Mouse (Mus musculus): Measurements from ENCODE around the gene AC129217.1. TPM values are rescaled to one million over a fixed set of nuclear protein-coding genes. Genes with fewer than 3 reads are reported as not detected.
A peak's percentile ranks its signal among the peaks of the same experiment; 100 is the strongest.

AC129217.1 gene
- polyA plus RNA-seq, 1 experiment from 2014 or later: not detected

DNA sequence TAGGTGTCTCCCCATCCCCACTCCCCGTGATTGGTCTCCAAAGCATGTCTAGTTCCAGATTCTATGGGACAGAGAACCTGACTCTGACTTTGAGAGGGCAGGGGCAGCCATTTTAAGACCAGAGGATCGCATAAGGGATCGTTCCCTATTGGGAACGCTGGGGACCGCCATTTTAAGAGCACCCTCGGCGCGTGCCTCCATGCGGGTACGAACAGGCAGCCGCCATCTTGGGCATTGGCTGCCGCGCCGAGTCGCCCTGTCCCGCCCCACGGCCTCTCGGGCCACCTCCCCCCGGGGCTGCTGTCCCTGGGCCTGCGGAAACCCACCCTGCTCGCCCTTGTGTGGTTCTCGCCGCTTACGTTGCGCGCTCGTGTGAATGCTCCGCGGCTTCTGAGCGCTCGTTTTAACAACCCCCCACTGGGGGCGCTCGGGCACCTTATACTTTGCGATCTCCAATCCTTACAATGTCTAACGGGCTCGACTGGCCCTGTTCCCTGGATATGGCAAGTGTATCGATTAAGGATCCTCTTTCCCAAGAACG, 7.7 kb downstream of the AC129217.1 start, which contains the start of gene Bscl2:
Bscl2 (plus strand) TSS at position 217 of the 541 bp plus-strand sequence.
- under 1% methylated on average over 34 of the region's 38 CpGs for WGBS
- peak; percentile 91 for DNase-seq (ENCODE audit: low spot score)

GRCm38 (mm10) chr19:8838041-8838730, 8.6 kb downstream of the AC129217.1 start:
- Histone ChIP-seq H3K4me3 (ENCODE audit: low read depth, low read length) (peak overlapping the region; percentile 68), H3K4me1 (ENCODE audit: insufficient read depth, low read depth, low read length) (peaks cover 10% of the 10 kb centered on the region; the same call in 1 of the 2 replicates), H3K9me3 (ENCODE audit: low read length) (no peaks in the 10 kb centered on the region), H3K4me2 (replicated peaks; ENCODE audit: low read depth, low read length) (peak overlapping the region; percentile 82), H3K9ac (replicated peaks; ENCODE audit: low read depth) (peak overlapping the region; percentile 78), H3K36me3 (ENCODE audit: insufficient read depth, low read length) (0 out of 2 replicates have a peak, but pooled peaks cover 6% of the 10 kb centered on the region), H3K27me3 (replicated peaks; ENCODE audit: insufficient read depth, low read length) (no peaks in the 10 kb centered on the region), H3K27ac (ENCODE audit: low read length) (peak overlapping the region; percentile 91)
- 16% methylated on average over 15 of the region's 15 CpGs for WGBS
- ATAC-seq: 0 out of 2 replicates have a peak, but pooled peaks have one; percentile 1
- DNase-seq (ENCODE audit: low spot score): peak; percentile 66
- no peak for TF ChIP-seq CTCF (IDR thresholded peaks at IDR 0.05)
- TF ChIP-seq EP300 (IDR thresholded peaks at IDR 0.05): no peak

More for the DNA sequence above, 7.7 kb downstream of the AC129217.1 start, which contains the start of gene Bscl2:
- Histone ChIP-seq H3K4me3 (ENCODE audit: low read depth, low read length) (peak within 1 kb of the TSS; percentile 68), H3K4me1 (ENCODE audit: insufficient read depth, low read depth, low read length) (peaks cover 10% of the 10 kb centered on the region; the same call in 1 of the 2 replicates), H3K27me3 (replicated peaks; ENCODE audit: insufficient read depth, low read length) (no peaks in the 10 kb centered on the region), H3K9ac (replicated peaks; ENCODE audit: low read depth) (peak within 1 kb of the TSS; percentile 78), H3K9me3 (ENCODE audit: low read length) (no peaks in the 10 kb centered on the region), H3K27ac (ENCODE audit: low read length) (peak within 1 kb of the TSS; percentile 91), H3K4me2 (replicated peaks; ENCODE audit: low read depth, low read length) (peak within 1 kb of the TSS; percentile 82), H3K36me3 (ENCODE audit: insufficient read depth, low read length) (peaks cover 13% of the 10 kb centered on the region; the same call in 1 of the 2 replicates)
- ATAC-seq: peak; percentile 83
- TF ChIP-seq CTCF (IDR thresholded peaks at IDR 0.05) (peak; percentile 65), EP300 (IDR thresholded peaks at IDR 0.05) (no peak; the same call in 1 of the 2 replicates)

- 74% methylated on average over 11 of the region's 11 CpGs for WGBS
- H3K4me1 ChIP-seq (ENCODE audit: insufficient read depth, low read depth, low read length): peaks cover 10% of the 10 kb centered on the region; the same call in 1 of the 2 replicates
- H3K27ac ChIP-seq (ENCODE audit: low read length): peak within 1 kb of the TSS; percentile 91; the same call in 1 of the 2 replicates
- H3K9ac ChIP-seq (replicated peaks; ENCODE audit: low read depth): peak within 1 kb of the TSS; percentile 78
- H3K36me3 ChIP-seq (ENCODE audit: insufficient read depth, low read length): 0 out of 2 replicates have a peak, but pooled peaks cover 4% of the 10 kb centered on the region
- no peaks in the 10 kb centered on the region for H3K27me3 ChIP-seq (replicated peaks; ENCODE audit: insufficient read depth, low read length)
- ATAC-seq (no peak), DNase-seq (ENCODE audit: low spot score) (no peak)
- TF ChIP-seq CTCF (IDR thresholded peaks at IDR 0.05) (no peak), EP300 (IDR thresholded peaks at IDR 0.05) (no peak)
- H3K9me3 ChIP-seq (ENCODE audit: low read length): no peaks in the 10 kb centered on the region
- peak within 1 kb of the TSS; percentile 82 for H3K4me2 ChIP-seq (replicated peaks; ENCODE audit: low read depth, low read length)
- H3K4me3 ChIP-seq (ENCODE audit: low read depth, low read length): peak within 1 kb of the TSS; percentile 68
Measured at GRCm38 (mm10) chr19:8839103-8839907, 9.7 kb downstream of the AC129217.1 start, which contains the start of gene Gng3. Gene Gng3, minus strand, starts transcription at chr19:8839194.

GRCm38 (mm10) chr19:8839908-8840791, 10.6 kb downstream of the AC129217.1 start:
- H3K27ac ChIP-seq (ENCODE audit: low read length): peak overlapping the region; percentile 44; the same call in 1 of the 2 replicates
- H3K36me3 ChIP-seq (ENCODE audit: insufficient read depth, low read length): no peaks in the 10 kb centered on the region
- peak overlapping the region; percentile 71 for H3K4me2 ChIP-seq (replicated peaks; ENCODE audit: low read depth, low read length)
- H3K27me3 ChIP-seq (replicated peaks; ENCODE audit: insufficient read depth, low read length): no peaks in the 10 kb centered on the region
- H3K4me3 ChIP-seq (ENCODE audit: low read depth, low read length): peak overlapping the region; percentile 54
- H3K4me1 ChIP-seq (ENCODE audit: insufficient read depth, low read depth, low read length): peaks cover 10% of the 10 kb centered on the region; the same call in 1 of the 2 replicates
- no peaks in the 10 kb centered on the region for H3K9me3 ChIP-seq (ENCODE audit: low read length)
- 25% methylated on average over 29 of the region's 29 CpGs for WGBS
- H3K9ac ChIP-seq (replicated peaks; ENCODE audit: low read depth): peak overlapping the region; percentile 50; the same call in 1 of the 2 replicates
- peak; percentile 42 for TF ChIP-seq CTCF (IDR thresholded peaks at IDR 0.05)
- TF ChIP-seq EP300 (IDR thresholded peaks at IDR 0.05): no peak
- DNase-seq (ENCODE audit: low spot score) (peak; percentile 90), ATAC-seq (peak; percentile 68)

GRCm38 (mm10) chr19:8841012-8841411, 11.4 kb downstream of the AC129217.1 start:
- H3K4me1 ChIP-seq (ENCODE audit: insufficient read depth, low read depth, low read length): peaks cover 10% of the 10 kb centered on the region; the same call in 1 of the 2 replicates
- no peaks in the 10 kb centered on the region for H3K27me3 ChIP-seq (replicated peaks; ENCODE audit: insufficient read depth, low read length)
- H3K27ac ChIP-seq (ENCODE audit: low read length): peak overlapping the region; percentile 44; the same call in 1 of the 2 replicates
- DNase-seq (ENCODE audit: low spot score): no peak
- no peaks in the 10 kb centered on the region for H3K36me3 ChIP-seq (ENCODE audit: insufficient read depth, low read length)
- H3K4me2 ChIP-seq (replicated peaks; ENCODE audit: low read depth, low read length): peak overlapping the region; percentile 71
- H3K9me3 ChIP-seq (ENCODE audit: low read length): no peaks in the 10 kb centered on the region
- H3K9ac ChIP-seq (replicated peaks; ENCODE audit: low read depth): peak overlapping the region; percentile 50; the same call in 1 of the 2 replicates
- no peak for ATAC-seq
- 91% methylated on average over 7 of the region's 7 CpGs for WGBS
- TF ChIP-seq EP300 (IDR thresholded peaks at IDR 0.05) (no peak), CTCF (IDR thresholded peaks at IDR 0.05) (no peak)
- peak overlapping the region; percentile 54 for H3K4me3 ChIP-seq (ENCODE audit: low read depth, low read length)

Measured in lung, postnatal 0 days (tissue).